Mouse (Mus musculus) liver, adult 2 months (tissue): Measurements from ENCODE around the gene Slc16a2.

Source experiments
- CTCF ChIP-seq: fragments of 200-500 bp; IDR thresholded peaks from 2 replicates; pipeline ENCODE4 v1.5.1; 2011; ENCODE audit warnings: low read depth, low read length, control low read depth
- POLR2A ChIP-seq: fragments of 200-500 bp; IDR thresholded peaks from 2 replicates; pipeline ENCODE4 v1.6.1; 2011; ENCODE audit warnings: low read length, control low read depth; ENCODE audit not compliant: insufficient read depth; ENCODE audit errors: extremely low read depth

DNA sequence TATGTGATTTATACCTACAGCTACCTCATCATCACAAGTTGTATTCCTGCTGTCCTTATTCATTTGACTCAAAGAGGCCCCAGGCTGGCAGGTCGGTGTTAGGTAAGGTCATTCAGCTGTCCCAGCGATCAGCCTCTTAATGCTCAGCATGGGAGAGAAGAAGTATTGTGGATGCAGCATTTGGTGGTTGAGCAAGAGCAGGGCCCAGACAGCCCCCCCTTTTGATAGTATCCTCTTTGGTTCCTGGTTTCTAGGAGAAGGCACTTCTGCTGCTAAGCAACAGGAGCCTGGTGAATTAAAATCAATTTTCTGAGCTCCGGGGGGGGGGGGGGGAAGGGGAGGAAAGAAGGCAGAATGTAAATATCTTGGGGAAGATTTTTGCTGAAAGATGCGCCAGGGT lies 162.8 kb downstream of the Slc16a2 start:
- TF ChIP-seq CTCF (no peak), POLR2A (no peak)
